Mouse (Mus musculus) erythroblast, adult 5-6 weeks (primary cell): ENCODE data around the gene Megf11. TPM values are rescaled to one million over a fixed set of nuclear protein-coding genes. Genes with fewer than 3 reads are reported as not detected.
A peak's percentile ranks its signal among the peaks of the same experiment; 100 is the strongest.
"Not testable (repeated sequence)": the region's sequence is repeated elsewhere in the genome, so short reads cannot be mapped to it uniquely, and the experiment has no call there.

Source experiments
- ATAC-seq: replicated peaks from 2 replicates; pipeline ENCODE4 v1.8.0; 2016; ENCODE audit warnings: moderate number of reproducible peaks, mild to moderate bottlenecking, moderate TSS enrichment, inconsistent platforms; ENCODE audit not compliant: poor library complexity, low FRiP score, severe bottlenecking
- total RNA-seq, 2 experiments: library from RNA; stranded (forward) in 1 of 2; stranded (reverse) in 1 of 2; fragments of 150-400 nt in 1 of 2; fragments of 200-764, 138-1000 nt in 1 of 2; gene quantifications; 2 replicates each; pipeline versions ENCODE4 v1.2.3 to v1.2.4; 2015 to 2017; ENCODE audit warnings: low replicate concordance in 2 of 2

Gene Megf11
- total RNA-seq, 2 experiments from 2014 or later, result not detected

- ATAC-seq, result no peak
Observed at GRCm38 (mm10) chr9:64457596-64457995, 72.2 kb downstream of the Megf11 start.

DNA sequence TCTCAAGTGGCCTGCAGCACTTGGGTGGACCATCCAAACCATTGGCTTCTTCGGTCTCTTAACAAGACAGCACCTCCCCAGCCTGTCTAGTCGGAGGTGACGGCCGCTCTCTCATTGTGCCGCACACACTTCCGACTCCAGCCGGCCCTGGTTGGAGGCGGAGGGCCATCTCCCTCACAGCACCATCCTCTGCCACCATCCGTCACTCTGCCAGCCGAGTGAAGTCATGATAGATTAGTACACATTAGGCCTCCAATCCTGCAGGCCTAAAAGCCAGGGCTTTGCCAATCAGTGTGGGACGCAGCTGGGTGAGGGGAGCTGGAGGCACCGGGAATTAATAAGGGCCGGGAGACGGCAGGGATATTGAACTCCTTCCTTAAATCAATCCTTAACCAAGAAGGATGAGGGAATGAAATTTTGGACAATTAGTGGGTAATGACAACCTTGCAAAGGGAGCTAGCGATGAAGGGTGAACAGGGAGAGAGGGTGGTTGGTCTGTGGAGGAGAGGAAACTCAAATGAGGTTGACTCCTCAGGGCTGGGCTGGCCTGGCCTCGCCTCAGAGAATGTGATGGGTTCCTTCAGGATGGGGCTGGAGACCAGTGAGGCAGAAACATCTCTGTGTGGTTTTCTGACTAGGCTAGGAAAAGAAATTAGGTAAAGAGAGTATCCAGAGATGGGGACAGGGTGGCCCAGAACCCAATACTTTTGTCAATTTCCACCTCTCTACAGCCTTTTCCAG lies 76.3 kb downstream of the Megf11 start:
- no peak for ATAC-seq

GRCm38 (mm10) chr9:64462870-64463269 lies 77.4 kb downstream of the Megf11 start:
- no peak for ATAC-seq

- ATAC-seq, result no peak
Observed at GRCm38 (mm10) chr9:64466090-64466489, 80.7 kb downstream of the Megf11 start.

DNA sequence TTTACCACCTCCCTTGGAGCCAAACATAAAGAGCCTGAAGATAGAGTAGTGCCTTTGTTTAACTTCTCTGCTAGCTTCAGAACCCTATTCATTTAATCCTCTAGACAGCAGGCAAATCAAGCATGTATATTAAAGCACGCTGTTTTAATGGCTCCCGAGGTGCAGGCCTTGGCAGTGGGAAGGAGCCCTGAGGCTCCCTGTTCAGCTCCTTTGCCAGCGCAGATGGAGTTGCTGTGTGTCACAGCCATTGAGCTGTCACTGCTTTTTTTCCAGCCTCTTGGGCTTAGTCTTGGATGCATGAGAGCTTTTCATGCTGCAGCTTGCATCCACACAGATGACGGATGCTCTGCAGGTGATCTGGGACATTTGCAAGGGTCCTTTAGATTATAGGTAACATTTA lies 81.1 kb downstream of the Megf11 start:
- no peak for ATAC-seq

DNA sequence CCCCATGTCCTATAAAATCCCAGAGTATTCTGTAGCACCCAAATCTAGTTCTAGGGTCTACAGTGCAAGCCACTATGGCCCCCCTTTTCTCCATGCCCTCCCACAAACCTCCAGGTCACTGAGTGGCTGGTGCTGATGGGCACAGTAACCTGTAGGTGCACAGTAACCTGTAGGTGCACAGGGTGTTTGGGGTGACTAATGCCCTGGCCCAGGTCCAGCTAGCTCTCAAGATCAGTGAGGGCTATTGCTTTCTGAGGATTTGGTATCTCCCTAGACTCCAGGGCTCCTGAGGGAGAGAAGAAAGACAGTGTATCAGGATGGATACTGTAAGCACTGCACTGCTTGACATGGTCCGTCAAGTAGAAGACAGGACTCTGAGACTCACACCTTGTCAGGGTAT lies 85.4 kb downstream of the Megf11 start:
- no peak for ATAC-seq

GRCm38 (mm10) chr9:64471336-64471735 lies 85.9 kb downstream of the Megf11 start:
- no peak for ATAC-seq

GRCm38 (mm10) chr9:64472165-64472564 lies 86.7 kb downstream of the Megf11 start:
- peak; percentile 84 for ATAC-seq

DNA sequence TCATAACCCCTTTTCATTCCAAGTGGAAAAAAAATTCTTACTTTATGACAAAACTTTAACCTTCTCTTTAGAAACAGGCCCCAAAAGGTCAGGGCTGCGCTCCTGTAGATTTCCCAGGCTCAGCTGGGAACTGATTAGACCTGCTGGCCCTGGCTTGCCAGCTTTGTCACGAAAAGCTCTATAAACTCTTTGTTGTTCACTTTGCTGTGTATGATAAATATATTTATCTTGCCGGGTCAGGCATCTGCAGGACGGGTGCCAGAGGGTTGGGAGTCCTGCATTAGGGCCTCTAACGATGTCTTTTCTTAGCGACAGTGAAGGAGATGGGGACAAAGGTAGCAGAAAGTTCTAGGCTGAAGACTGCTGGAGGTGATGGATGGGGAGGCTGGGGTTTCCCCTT lies 87.3 kb downstream of the Megf11 start:
- peak; percentile 20; the same call in 1 of the 2 replicates for ATAC-seq

DNA sequence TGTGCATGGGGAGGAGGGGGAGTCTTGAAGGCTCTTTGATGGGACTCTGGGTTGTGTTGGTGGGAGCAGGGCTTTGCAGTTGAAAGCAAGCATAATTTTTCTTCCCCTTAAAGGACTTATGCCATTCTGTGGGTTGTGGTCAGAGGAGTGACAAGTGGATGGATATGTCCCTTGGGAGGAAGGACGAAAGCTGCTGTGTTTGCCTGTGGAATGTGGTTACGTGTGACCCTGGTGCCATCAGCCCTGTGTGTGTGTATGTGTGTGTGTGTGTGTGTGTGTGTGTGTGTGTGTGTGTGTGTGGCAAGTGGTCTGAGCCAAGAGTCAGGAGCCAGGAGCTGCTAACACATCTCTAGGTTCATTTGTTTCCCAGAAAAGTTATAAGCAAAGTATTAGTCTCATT lies 87.7 kb downstream of the Megf11 start:
- 0 out of 2 replicates have a peak, but pooled peaks have one; percentile 15 for ATAC-seq

GRCm38 (mm10) chr9:64473695-64474094 lies 88.3 kb downstream of the Megf11 start:
- no peak for ATAC-seq

- ATAC-seq, result no peak
Observed at GRCm38 (mm10) chr9:64474142-64474541, 88.7 kb downstream of the Megf11 start.

DNA sequence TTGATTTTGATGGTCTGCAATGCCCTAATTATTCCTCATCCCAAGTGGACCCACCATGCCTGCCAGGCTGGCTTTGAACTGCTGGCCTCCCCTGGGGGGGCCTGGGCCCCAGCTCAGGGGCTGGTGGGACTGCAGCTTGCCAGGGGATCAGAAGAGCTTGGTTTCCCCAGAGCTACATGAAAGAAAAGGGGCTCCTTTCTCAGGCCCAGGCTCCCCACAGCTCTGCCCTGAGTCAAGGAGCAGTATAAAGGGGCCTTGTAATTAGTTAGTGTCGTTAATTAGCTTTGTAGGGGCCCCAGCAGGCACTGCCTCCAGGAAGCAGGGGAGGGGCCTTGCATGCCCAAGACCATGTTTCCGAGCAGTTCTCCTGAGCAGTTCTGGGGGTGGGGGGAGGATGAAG lies 90.5 kb downstream of the Megf11 start:
- ATAC-seq, result no peak

DNA sequence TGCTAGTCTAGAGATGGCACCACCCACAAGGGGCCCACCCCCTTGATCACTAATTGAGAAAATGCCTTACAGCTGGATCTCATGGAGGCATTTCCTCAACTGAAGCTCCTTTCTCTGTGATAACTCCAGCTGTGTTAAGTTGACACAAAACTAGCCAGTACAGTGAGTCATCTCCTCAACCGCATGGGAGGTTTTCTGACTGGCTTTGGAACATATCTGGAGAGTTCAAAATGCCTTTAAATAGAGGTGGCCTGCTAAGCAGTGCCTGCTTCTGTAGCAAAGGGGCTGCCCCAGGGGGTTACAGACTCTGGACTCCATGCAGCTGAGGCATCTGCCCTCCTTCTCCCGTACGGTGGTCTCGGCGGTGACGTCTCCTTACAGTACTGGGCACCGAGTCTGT lies 92.0 kb downstream of the Megf11 start:
- not testable (repeated sequence) for ATAC-seq

DNA sequence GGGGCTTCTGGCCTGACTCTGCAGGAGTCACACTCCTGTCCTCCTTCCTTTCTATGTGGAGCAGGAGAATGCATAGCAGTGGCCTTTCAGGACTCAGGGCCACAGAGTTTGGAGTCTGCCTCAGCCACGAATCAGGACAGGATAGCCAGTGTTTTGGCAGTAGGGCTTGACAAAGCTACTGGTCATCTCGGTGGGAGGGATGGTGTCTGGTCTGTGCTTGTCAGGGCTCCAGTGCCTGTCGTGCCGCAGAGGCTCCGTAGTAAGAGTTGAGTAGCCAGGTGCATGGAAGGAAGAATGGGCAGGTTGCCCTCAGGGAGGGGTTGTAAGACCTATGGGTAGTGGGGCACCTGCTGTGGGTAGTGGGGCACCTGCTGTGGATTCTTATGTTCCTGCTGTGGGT lies 96.7 kb downstream of the Megf11 start:
- ATAC-seq, result no peak

- no peak for ATAC-seq
Observed at GRCm38 (mm10) chr9:64487377-64487776, 102.0 kb downstream of the Megf11 start.

GRCm38 (mm10) chr9:64494647-64495046 lies 109.2 kb downstream of the Megf11 start:
- no peak for ATAC-seq

DNA sequence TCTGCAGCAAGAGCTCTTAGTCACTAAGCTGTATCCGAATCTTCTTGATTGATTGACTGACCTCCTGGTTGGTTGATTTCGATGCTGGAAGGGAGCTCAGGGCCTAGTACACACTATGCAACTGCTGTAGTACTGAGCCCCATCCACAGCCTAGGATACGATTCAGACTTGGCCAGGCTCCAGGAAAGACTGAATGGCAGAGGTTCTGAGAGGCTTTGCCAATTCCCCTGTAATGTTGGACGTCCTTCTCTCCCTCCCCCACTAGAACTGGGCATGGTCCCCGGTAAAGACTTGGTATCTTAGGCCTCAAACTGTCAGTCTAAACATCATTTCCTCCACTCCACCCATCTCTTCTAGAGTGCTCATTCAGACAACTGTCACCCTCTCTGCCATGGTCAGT lies 113.5 kb downstream of the Megf11 start:
- no peak for ATAC-seq

- ATAC-seq, result no peak
Observed at GRCm38 (mm10) chr9:64501211-64501610, 115.8 kb downstream of the Megf11 start.

DNA sequence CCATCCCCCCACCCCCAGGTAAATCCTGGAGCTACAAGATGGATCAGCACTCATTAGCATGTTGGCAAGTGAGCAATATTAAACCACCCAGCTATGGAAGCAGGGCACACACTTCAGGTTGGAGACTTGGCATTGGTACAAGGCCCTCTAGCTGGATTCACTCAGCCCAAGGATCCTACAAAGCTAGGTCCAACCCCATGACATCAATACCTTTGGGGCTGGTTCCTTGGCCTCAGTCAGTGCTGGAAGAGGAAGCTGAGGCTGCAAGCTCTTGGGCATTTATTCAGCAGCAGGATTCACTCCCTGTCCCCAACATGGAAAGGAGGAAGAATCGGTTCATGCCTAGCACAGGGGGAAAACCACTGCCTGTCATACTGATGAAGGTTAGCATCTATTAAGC lies 118.6 kb downstream of the Megf11 start:
- ATAC-seq, result no peak

GRCm38 (mm10) chr9:64504456-64504855 lies 119.0 kb downstream of the Megf11 start:
- no peak for ATAC-seq

DNA sequence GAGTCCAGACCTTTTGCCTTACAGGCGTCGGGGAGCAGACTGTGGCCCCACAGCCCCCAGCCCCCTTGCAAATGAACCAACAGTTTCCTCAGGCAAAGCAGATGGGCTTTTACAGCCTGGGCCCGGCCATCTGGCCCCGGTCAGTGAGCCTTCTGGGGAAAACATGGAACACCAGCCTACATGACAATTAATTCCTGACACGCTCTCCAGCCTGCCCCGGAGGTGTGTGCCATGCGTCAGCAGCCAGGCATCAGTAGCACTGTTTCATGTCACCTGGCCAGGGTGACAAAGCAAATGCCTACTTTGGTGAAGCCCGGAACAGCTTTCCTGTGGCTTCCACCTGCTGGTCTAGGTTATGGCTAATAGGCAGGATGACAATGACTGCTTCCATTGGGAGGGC lies 119.5 kb downstream of the Megf11 start:
- no peak for ATAC-seq
